Mouse (Mus musculus) spleen, adult 2 months (tissue): Measurements from ENCODE around the gene Tcirg1.

Experiments
- CTCF ChIP-seq: fragments of 200-500 bp; IDR thresholded peaks from 2 replicates; pipeline ENCODE4 v1.5.1; 2011; ENCODE audit warnings: mild to moderate bottlenecking, inconsistent platforms; ENCODE audit not compliant: insufficient read depth, insufficient read length, insufficient replicate concordance; ENCODE audit errors: extremely low read depth
- POLR2A ChIP-seq: fragments of 200-500 bp; IDR thresholded peaks from 2 replicates; pipeline ENCODE4 v1.6.1; 2011; ENCODE audit warnings: low read depth, low read length, inconsistent platforms

GRCm38 (mm10) chr19:3931716-3932115 is 24.8 kb upstream of the Tcirg1 start:
- TF ChIP-seq POLR2A (no peak; the same call in 1 of the 2 replicates), CTCF (no peak)
